Mouse (Mus musculus) MEL (cell line): ENCODE data around the gene Gas2. TPM values are rescaled to one million over a fixed set of nuclear protein-coding genes. Genes with fewer than 3 reads are reported as not detected.

Source experiments
- DNase-seq: peaks from one replicate; pipeline ENCODE4 v3.0.0; 2011; ENCODE audit warnings: low read depth, low spot score
- H3K27ac ChIP-seq: 2 replicates; pipeline ENCODE4 v1.5.1; 2012; ENCODE audit warnings: low read depth, mild to moderate bottlenecking, control low read depth, low read length, moderate library complexity; ENCODE audit not compliant: control insufficient read depth
- H3K27me3 ChIP-seq, 2 experiments: fragments of 150-350 bp in 1 of 2; sonication (generic) in 1 of 2; 2 replicates each; pipeline ENCODE4 v1.6.1; 2012; ENCODE audit warnings: low read length in 2 of 2, mild to moderate bottlenecking in 2 of 2, improper control_type of control experiment in 1 of 2, moderate library complexity in 1 of 2; ENCODE audit not compliant: insufficient read depth in 2 of 2, control insufficient read depth in 1 of 2
- H3K36me3 ChIP-seq, 2 experiments: 2 replicates each; pipeline ENCODE4 v1.6.1; 2012 to 2014; ENCODE audit warnings: low read length in 2 of 2, improper control_type of control experiment in 1 of 2, inconsistent platforms in 1 of 2, mild to moderate bottlenecking in 1 of 2; ENCODE audit not compliant: insufficient read depth in 2 of 2, control insufficient read depth in 1 of 2
- H3K4me1 ChIP-seq, 2 experiments: fragments of 150-350 bp in 1 of 2; sonication (generic) in 1 of 2; 2 replicates each; pipeline ENCODE4 v1.6.1; 2012; ENCODE audit warnings: low read length in 2 of 2, improper control_type of control experiment in 1 of 2, mild to moderate bottlenecking in 1 of 2; ENCODE audit not compliant: insufficient read depth in 2 of 2, control insufficient read depth in 1 of 2
- H3K4me3 ChIP-seq, 2 experiments: fragments of 150-350 bp in 1 of 2; sonication (generic) in 1 of 2; 2 replicates each; pipeline ENCODE4 v1.5.1; 2012; ENCODE audit warnings: low read depth in 2 of 2, low read length in 2 of 2, mild to moderate bottlenecking in 2 of 2, moderate library complexity in 2 of 2, control low read depth in 1 of 2, improper control_type of control experiment in 1 of 2; ENCODE audit not compliant: control insufficient read depth in 1 of 2, insufficient read depth in 1 of 2
- H3K79me2 ChIP-seq: 2 replicates; pipeline ENCODE4 v1.6.1; 2012; ENCODE audit warnings: mild to moderate bottlenecking, low read length, moderate library complexity; ENCODE audit not compliant: control insufficient read depth, poor library complexity, insufficient read depth
- H3K9ac ChIP-seq: 2 replicates; pipeline ENCODE4 v1.6.1; 2012; ENCODE audit warnings: low read depth, mild to moderate bottlenecking, control low read depth, low read length, moderate library complexity; ENCODE audit not compliant: control insufficient read depth, poor library complexity, severe bottlenecking
- H3K9me3 ChIP-seq: fragments of 150-350 bp; sonication (generic); replicated peaks from 2 replicates; pipeline ENCODE4 v1.6.1; 2012; ENCODE audit warnings: mild to moderate bottlenecking, low read length, improper control_type of control experiment, moderate library complexity; ENCODE audit not compliant: insufficient read depth
- BHLHE40 ChIP-seq: IDR thresholded peaks from 2 replicates; pipeline ENCODE4 v1.6.1; 2012; ENCODE audit warnings: low read depth, mild to moderate bottlenecking, inconsistent platforms, low read length, improper control_type of control experiment, borderline replicate concordance
- CHD1 ChIP-seq: IDR thresholded peaks from 2 replicates; pipeline ENCODE4 v1.6.1; 2012; ENCODE audit warnings: low read depth, mild to moderate bottlenecking, inconsistent platforms, low read length, improper control_type of control experiment
- CHD2 ChIP-seq: IDR thresholded peaks from 2 replicates; pipeline ENCODE4 v1.6.1; 2011; ENCODE audit warnings: low read length, improper control_type of control experiment
- CTCF ChIP-seq, 3 experiments: IDR thresholded peaks in 2 of 3; conservative IDR thresholded peaks in 1 of 3; 2 replicates each; pipeline ENCODE4 v1.5.1; 2011 to 2012; ENCODE audit warnings: low read length in 3 of 3, low read depth in 2 of 3, mild to moderate bottlenecking in 2 of 3, improper control_type of control experiment in 1 of 3, inconsistent platforms in 1 of 3, mixed read lengths in 1 of 3, moderate library complexity in 1 of 3; ENCODE audit not compliant: control insufficient read depth in 1 of 3, insufficient read depth in 1 of 3, poor library complexity in 1 of 3, severe bottlenecking in 1 of 3
- EP300 ChIP-seq, 2 experiments: IDR thresholded peaks; 2 replicates each; pipeline ENCODE4 v1.6.1; 2011; ENCODE audit warnings: improper control_type of control experiment in 2 of 2, low read length in 2 of 2, low read depth in 1 of 2, mild to moderate bottlenecking in 1 of 2
- GABPA ChIP-seq: IDR thresholded peaks from 2 replicates; pipeline ENCODE4 v1.6.1; 2012; ENCODE audit warnings: low read depth, mild to moderate bottlenecking, inconsistent platforms, low read length, improper control_type of control experiment, moderate library complexity
- GATA1 ChIP-seq: IDR thresholded peaks from 2 replicates; pipeline ENCODE4 v1.6.1; 2011; ENCODE audit warnings: low read depth, low read length, improper control_type of control experiment
- HCFC1 ChIP-seq: IDR thresholded peaks from 2 replicates; pipeline ENCODE4 v1.6.1; 2012; ENCODE audit warnings: low read depth, mild to moderate bottlenecking, inconsistent platforms, low read length, improper control_type of control experiment, moderate library complexity
- MAFK ChIP-seq: IDR thresholded peaks from 2 replicates; pipeline ENCODE4 v1.6.1; 2011; ENCODE audit warnings: low read depth, mild to moderate bottlenecking, low read length, improper control_type of control experiment, borderline replicate concordance
- MAX ChIP-seq: IDR thresholded peaks from 2 replicates; pipeline ENCODE4 v1.6.1; 2011; ENCODE audit warnings: low read length, improper control_type of control experiment
- NRF1 ChIP-seq: IDR thresholded peaks from 2 replicates; pipeline ENCODE4 v1.6.1; 2014; ENCODE audit warnings: low read depth, mild to moderate bottlenecking, inconsistent platforms, low read length, improper control_type of control experiment, moderate library complexity; ENCODE audit not compliant: poor library complexity, insufficient read depth, severe bottlenecking
- POLR2A ChIP-seq, 2 experiments: IDR thresholded peaks; 2 replicates each; pipeline ENCODE4 v1.6.1; 2011 to 2012; ENCODE audit warnings: low read length in 2 of 2, mild to moderate bottlenecking in 2 of 2, control low read depth in 1 of 2, improper control_type of control experiment in 1 of 2, low read depth in 1 of 2, moderate library complexity in 1 of 2; ENCODE audit not compliant: control insufficient read depth in 1 of 2, insufficient read depth in 1 of 2, poor library complexity in 1 of 2
- POLR2AphosphoS2 ChIP-seq: IDR thresholded peaks from 2 replicates; pipeline ENCODE4 v1.6.1; 2011; ENCODE audit warnings: low read length, improper control_type of control experiment
- SIN3A ChIP-seq: IDR thresholded peaks from 2 replicates; pipeline ENCODE4 v1.6.1; 2012; ENCODE audit warnings: low read length, improper control_type of control experiment, inconsistent platforms
- SMC3 ChIP-seq: IDR thresholded peaks from 2 replicates; pipeline ENCODE4 v1.6.1; 2011; ENCODE audit warnings: low read depth, low read length, improper control_type of control experiment
- TAL1 ChIP-seq: IDR thresholded peaks from 2 replicates; pipeline ENCODE4 v1.6.1; 2012; ENCODE audit warnings: mild to moderate bottlenecking, inconsistent platforms, low read length, moderate library complexity, mixed read lengths
- TBP ChIP-seq: IDR thresholded peaks from 2 replicates; pipeline ENCODE4 v1.8.0; 2011; ENCODE audit warnings: low read depth, low read length, improper control_type of control experiment
- TCF12 ChIP-seq: IDR thresholded peaks from 2 replicates; pipeline ENCODE4 v1.6.1; 2014; ENCODE audit warnings: low read depth, mild to moderate bottlenecking, inconsistent platforms, low read length, improper control_type of control experiment, moderate library complexity
- UBTF ChIP-seq: IDR thresholded peaks from 2 replicates; pipeline ENCODE4 v1.6.1; 2012; ENCODE audit warnings: low read depth, mild to moderate bottlenecking, inconsistent platforms, low read length, improper control_type of control experiment, moderate library complexity, borderline replicate concordance; ENCODE audit not compliant: insufficient read depth
- ZC3H11A ChIP-seq: IDR thresholded peaks from 2 replicates; pipeline ENCODE4 v1.6.1; 2012; ENCODE audit warnings: low read depth, mild to moderate bottlenecking, inconsistent platforms, low read length, improper control_type of control experiment
- polyA plus RNA-seq, 2 experiments: library from polyadenylated mRNA; stranded (reverse) in 1 of 2; unstranded in 1 of 2; fragments of >175 nt in 1 of 2; fragments of >200 nt in 1 of 2; gene quantifications; 2 replicates each; pipeline versions ENCODE4 v1.2.1 to v1.2.4; 2012; ENCODE audit warnings: low replicate concordance in 2 of 2, low read depth in 1 of 2; ENCODE audit not compliant: insufficient read length in 2 of 2, insufficient read depth in 1 of 2, missing spikeins in 1 of 2
- total RNA-seq: library from RNA; depleted of rRNA; stranded (reverse); fragments of 300-350 nt; gene quantifications from 2 replicates; pipeline ENCODE4 v1.2.3, GENCODE M21; 2012

Gas2 gene
- total and polyA plus RNA-seq, 3 experiments: 10.8 to 21.2 TPM; not detected in 1

GRCm38 (mm10) chr7:51914132-51914531 is 52.3 kb downstream of the Gas2 start:
- H3K4me3 ChIP-seq: no peak overlapping the region
- TF ChIP-seq MAX (no peak), GATA1 (no peak), MAFK (no peak), CTCF (IDR thresholded peaks at IDR 0.05 in 2 of 3, conservative IDR thresholded peaks at IDR 0.05 in 1 of 3; ENCODE audit: control insufficient read depth in 1 of 3, insufficient read depth in 1 of 3, low read depth in 2 of 3, low read length in 3 of 3, poor library complexity in 1 of 3, severe bottlenecking in 1 of 3) (no peak), CHD2 (no peak), GABPA (no peak), SMC3 (no peak), SIN3A (no peak), TCF12 (no peak), NRF1 (no peak), TAL1 (no peak), HCFC1 (no peak), BHLHE40 (no peak), POLR2AphosphoS2 (no peak), POLR2A (IDR thresholded peaks at IDR 0.05; ENCODE audit: control insufficient read depth in 1 of 2, insufficient read depth in 1 of 2, low read depth in 1 of 2, low read length in 2 of 2, poor library complexity in 1 of 2) (no peak)
- H3K27ac ChIP-seq: no peak overlapping the region
- no peak overlapping the region for H3K9ac ChIP-seq
- H3K4me1 ChIP-seq: peaks cover 2 to 3% of the 10 kb centered on the region in 2 experiments; a peak in 2 of 4 replicates
- H3K79me2 ChIP-seq: no peaks in the 10 kb centered on the region
- H3K9me3 ChIP-seq: no peaks in the 10 kb centered on the region
- no peak for DNase-seq
- peaks cover 0 to 2% of the 10 kb centered on the region in 2 experiments; a peak in 2 of 4 replicates for H3K36me3 ChIP-seq
- no peaks in the 10 kb centered on the region for H3K27me3 ChIP-seq

GRCm38 (mm10) chr7:51928761-51929519 is 67.1 kb downstream of the Gas2 start:
- no peaks in the 10 kb centered on the region for H3K4me1 ChIP-seq
- no peaks in the 10 kb centered on the region for H3K9me3 ChIP-seq
- H3K4me3 ChIP-seq: no peak overlapping the region
- DNase-seq: no peak
- TF ChIP-seq EP300 (IDR thresholded peaks at IDR 0.05; ENCODE audit: low read depth in 1 of 2, low read length in 2 of 2) (no peak), CHD1 (no peak), ZC3H11A (no peak), POLR2A (IDR thresholded peaks at IDR 0.05; ENCODE audit: control insufficient read depth in 1 of 2, insufficient read depth in 1 of 2, low read depth in 1 of 2, low read length in 2 of 2, poor library complexity in 1 of 2) (no peak), CHD2 (no peak), UBTF (no peak), TBP (no peak), TAL1 (no peak)
- H3K79me2 ChIP-seq: no peaks in the 10 kb centered on the region
- no peaks in the 10 kb centered on the region for H3K27me3 ChIP-seq
- H3K36me3 ChIP-seq: no peaks in the 10 kb centered on the region
- no peak overlapping the region for H3K27ac ChIP-seq
- H3K9ac ChIP-seq: no peak overlapping the region
